Mouse (Mus musculus) heart, embryonic 11.5 days (tissue): ENCODE measurements around the gene Zw10. TPM values are rescaled to one million over a fixed set of nuclear protein-coding genes. Genes with fewer than 3 reads are reported as not detected.

Experiments used
- ATAC-seq: fragments of 200-750 bp; cut with Nextera tagmentation; replicated peaks from 2 replicates; pipeline ENCODE4 v1.8.0; 2017; ENCODE audit warnings: moderate library complexity; ENCODE audit not compliant: insufficient number of reproducible peaks, low FRiP score, low TSS enrichment
- H3K27ac ChIP-seq: fragments of 300-500 bp; sonication (generic); 2 replicates; pipeline ENCODE4 v1.5.1; 2014; ENCODE audit warnings: mild to moderate bottlenecking, low read depth, low read length
- H3K27me3 ChIP-seq: fragments of 300-500 bp; sonication (generic); 2 replicates; pipeline ENCODE4 v1.6.1; 2014; ENCODE audit warnings: mild to moderate bottlenecking, low read length, mixed read lengths; ENCODE audit not compliant: control insufficient read depth, insufficient read depth
- H3K36me3 ChIP-seq: fragments of 300-500 bp; sonication (generic); 2 replicates; pipeline ENCODE4 v1.6.1; 2014; ENCODE audit warnings: mild to moderate bottlenecking, low read length, moderate library complexity, mixed read lengths; ENCODE audit not compliant: control insufficient read depth, insufficient read depth
- H3K4me1 ChIP-seq: fragments of 300-500 bp; sonication (generic); 2 replicates; pipeline ENCODE4 v1.6.1; 2014; ENCODE audit warnings: low read length; ENCODE audit not compliant: control insufficient read depth, insufficient read depth
- H3K4me2 ChIP-seq: fragments of 300-500 bp; sonication (generic); 2 replicates; pipeline ENCODE4 v1.6.1; 2014; ENCODE audit warnings: mild to moderate bottlenecking, moderate library complexity
- H3K4me3 ChIP-seq: fragments of 300-500 bp; sonication (generic); 2 replicates; pipeline ENCODE4 v1.5.1; 2014; ENCODE audit warnings: low read depth, low read length
- H3K9ac ChIP-seq: fragments of 300-500 bp; sonication (generic); 2 replicates; pipeline ENCODE4 v1.6.1; 2014; ENCODE audit warnings: mild to moderate bottlenecking, low read depth, low read length, moderate library complexity
- H3K9me3 ChIP-seq: fragments of 300-500 bp; sonication (generic); replicated peaks from 2 replicates; pipeline ENCODE4 v1.6.1; 2016; ENCODE audit warnings: low read length; ENCODE audit not compliant: control insufficient read depth
- WGBS: fragments of 180-500 bp; shearing (Covaris S2); extraction: QIAGEN DNeasy Blood & Tissue Kit; methylation state at CpG from one replicate; pipeline ENCODE4 v1.1.7; 2014; ENCODE audit not compliant: insufficient replicate concordance; 5-methylcytosine and 5-hydroxymethylcytosine counted together
- polyA plus RNA-seq: library from polyadenylated mRNA; unstranded; fragments of >200 nt; fragmentation: Nextera tagmentation; extraction: Ambion mirVana; gene quantifications from 2 replicates; pipeline ENCODE4 v1.2.1, GENCODE M21; 2014

Gene Zw10
- polyA plus RNA-seq, 1 experiment from 2014 or later = 33.1 TPM

- H3K4me3 ChIP-seq = no peak overlapping the region
- H3K4me2 ChIP-seq = no peak overlapping the region
- no peaks in the 10 kb centered on the region for H3K27me3 ChIP-seq
- no peaks in the 10 kb centered on the region for H3K9me3 ChIP-seq
- H3K9ac ChIP-seq = no peak overlapping the region
- no peak overlapping the region for H3K27ac ChIP-seq
- WGBS = 89% methylated on average over 3 of the region's 3 CpGs
- peaks cover 29% of the 10 kb centered on the region for H3K36me3 ChIP-seq
- no peaks in the 10 kb centered on the region for H3K4me1 ChIP-seq
- ATAC-seq = no peak
Observed at GRCm38 (mm10) chr9:49076847-49077246, 21.4 kb downstream of the Zw10 start.

- Histone ChIP-seq H3K27me3 (no peaks in the 10 kb centered on the region), H3K36me3 (peaks cover 19% of the 10 kb centered on the region), H3K27ac (no peak within 1 kb of the TSS), H3K9ac (no peak within 1 kb of the TSS), H3K4me2 (no peak within 1 kb of the TSS), H3K9me3 (no peaks in the 10 kb centered on the region), H3K4me3 (no peak within 1 kb of the TSS), H3K4me1 (no peaks in the 10 kb centered on the region)
- no peak for ATAC-seq
- WGBS = 68% methylated on average over 5 of the region's 5 CpGs
Observed at GRCm38 (mm10) chr9:49081107-49081506, 25.7 kb downstream of the Zw10 start, which contains the start of gene Tmprss5. Tmprss5 (plus strand) TSS chr9:49081260.

DNA sequence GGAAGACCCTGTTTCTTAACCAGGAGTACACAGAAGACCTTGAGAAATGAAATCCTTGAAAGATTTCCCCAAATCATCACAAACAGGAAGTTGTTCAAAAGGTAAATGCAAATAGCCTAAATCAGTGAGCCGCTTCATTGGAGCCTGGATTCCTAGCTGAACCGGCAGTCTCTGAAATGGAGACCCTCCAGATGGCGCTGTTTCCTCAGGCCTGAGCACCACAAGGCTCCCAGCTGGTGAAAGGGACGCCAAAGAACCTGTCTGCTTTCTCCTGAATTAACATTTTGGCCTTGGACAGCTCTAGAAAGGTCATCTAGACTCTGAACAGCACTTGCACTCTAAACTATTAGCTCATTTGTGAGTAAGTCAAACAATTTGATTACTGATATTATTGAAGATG lies 26.1 kb downstream of the Zw10 start:
- Histone ChIP-seq H3K4me2 (no peak overlapping the region), H3K27me3 (no peaks in the 10 kb centered on the region), H3K4me3 (no peak overlapping the region), H3K36me3 (peaks cover 19% of the 10 kb centered on the region), H3K27ac (no peak overlapping the region), H3K9me3 (no peaks in the 10 kb centered on the region), H3K4me1 (no peaks in the 10 kb centered on the region), H3K9ac (no peak overlapping the region)
- WGBS = 14% methylated on average over 4 of the region's 4 CpGs
- ATAC-seq = no peak

GRCm38 (mm10) chr9:49087317-49087716 lies 31.9 kb downstream of the Zw10 start:
- no peak for ATAC-seq
- no peak overlapping the region for H3K4me2 ChIP-seq
- H3K4me3 ChIP-seq = no peak overlapping the region
- no peak overlapping the region for H3K9ac ChIP-seq
- 67% methylated on average over 11 of the region's 11 CpGs for WGBS
- H3K4me1 ChIP-seq = no peaks in the 10 kb centered on the region
- no peaks in the 10 kb centered on the region for H3K27me3 ChIP-seq
- H3K36me3 ChIP-seq = no peaks in the 10 kb centered on the region
- H3K27ac ChIP-seq = no peak overlapping the region
- H3K9me3 ChIP-seq = no peaks in the 10 kb centered on the region

DNA sequence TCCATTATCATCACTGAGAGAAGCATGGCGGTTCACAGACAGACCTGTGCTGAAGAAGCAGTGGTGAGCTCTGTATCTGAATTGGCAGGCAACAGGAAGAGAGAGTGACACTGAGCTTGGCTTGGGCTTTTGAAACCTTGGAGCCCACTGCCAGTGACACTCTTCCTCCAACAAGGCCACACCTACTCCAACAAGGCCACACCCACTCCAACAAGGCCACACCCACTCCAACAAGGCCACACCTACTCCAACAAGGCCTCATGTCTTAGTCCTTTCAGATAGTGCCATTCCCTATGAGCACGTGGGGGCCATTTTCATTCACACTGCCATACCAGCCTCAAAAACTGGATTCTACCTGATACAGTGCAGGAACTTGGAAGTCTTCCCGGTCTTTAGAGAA lies 43.5 kb downstream of the Zw10 start:
- H3K27me3 ChIP-seq = no peaks in the 10 kb centered on the region
- no peak overlapping the region for H3K27ac ChIP-seq
- 91% methylated on average over 3 of the region's 3 CpGs for WGBS
- H3K9ac ChIP-seq = no peak overlapping the region
- H3K9me3 ChIP-seq = no peaks in the 10 kb centered on the region
- ATAC-seq = no peak
- H3K36me3 ChIP-seq = no peaks in the 10 kb centered on the region
- H3K4me1 ChIP-seq = no peaks in the 10 kb centered on the region
- H3K4me3 ChIP-seq = no peak overlapping the region
- H3K4me2 ChIP-seq = no peak overlapping the region

DNA sequence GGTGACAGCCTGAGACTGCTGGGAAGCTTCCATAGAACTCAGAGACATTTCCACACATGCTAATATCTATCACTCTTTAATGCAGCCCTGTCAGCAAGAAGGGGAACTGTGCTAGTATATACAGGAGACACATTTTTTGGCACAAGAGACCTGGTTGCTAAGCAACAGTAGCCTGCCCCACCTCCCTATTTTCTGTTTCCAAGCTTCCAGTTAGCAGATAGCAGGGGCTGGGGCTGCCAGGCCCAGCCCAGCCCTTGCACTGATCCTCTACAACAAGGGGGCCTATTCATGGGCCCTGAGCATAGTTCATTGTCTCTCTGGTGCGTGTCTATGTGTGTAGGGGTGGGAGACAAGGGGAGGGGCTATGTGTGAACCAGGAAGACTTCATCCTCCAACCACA lies 46.9 kb downstream of the Zw10 start:
- ATAC-seq = peak; percentile 26; the same call in 1 of the 2 replicates

GRCm38 (mm10) chr9:49109101-49109500 lies 53.7 kb downstream of the Zw10 start:
- WGBS = 59% methylated on average over 7 of the region's 7 CpGs
- H3K4me3 ChIP-seq = no peak overlapping the region
- H3K9me3 ChIP-seq = no peaks in the 10 kb centered on the region
- no peak for ATAC-seq
- no peak overlapping the region for H3K9ac ChIP-seq
- H3K27me3 ChIP-seq = no peaks in the 10 kb centered on the region
- H3K27ac ChIP-seq = no peak overlapping the region
- H3K4me2 ChIP-seq = no peak overlapping the region
- H3K36me3 ChIP-seq = no peaks in the 10 kb centered on the region
- H3K4me1 ChIP-seq = no peaks in the 10 kb centered on the region

More for the DNA sequence above, 46.9 kb downstream of the Zw10 start:
- no peaks in the 10 kb centered on the region for H3K9me3 ChIP-seq
- H3K36me3 ChIP-seq = no peaks in the 10 kb centered on the region
- WGBS = 46% methylated on average over 1 of the region's 1 CpGs
- H3K27me3 ChIP-seq = no peaks in the 10 kb centered on the region
- H3K4me3 ChIP-seq = no peak overlapping the region
- no peaks in the 10 kb centered on the region for H3K4me1 ChIP-seq
- no peak overlapping the region for H3K4me2 ChIP-seq
- no peak overlapping the region for H3K9ac ChIP-seq
- no peak overlapping the region for H3K27ac ChIP-seq

DNA sequence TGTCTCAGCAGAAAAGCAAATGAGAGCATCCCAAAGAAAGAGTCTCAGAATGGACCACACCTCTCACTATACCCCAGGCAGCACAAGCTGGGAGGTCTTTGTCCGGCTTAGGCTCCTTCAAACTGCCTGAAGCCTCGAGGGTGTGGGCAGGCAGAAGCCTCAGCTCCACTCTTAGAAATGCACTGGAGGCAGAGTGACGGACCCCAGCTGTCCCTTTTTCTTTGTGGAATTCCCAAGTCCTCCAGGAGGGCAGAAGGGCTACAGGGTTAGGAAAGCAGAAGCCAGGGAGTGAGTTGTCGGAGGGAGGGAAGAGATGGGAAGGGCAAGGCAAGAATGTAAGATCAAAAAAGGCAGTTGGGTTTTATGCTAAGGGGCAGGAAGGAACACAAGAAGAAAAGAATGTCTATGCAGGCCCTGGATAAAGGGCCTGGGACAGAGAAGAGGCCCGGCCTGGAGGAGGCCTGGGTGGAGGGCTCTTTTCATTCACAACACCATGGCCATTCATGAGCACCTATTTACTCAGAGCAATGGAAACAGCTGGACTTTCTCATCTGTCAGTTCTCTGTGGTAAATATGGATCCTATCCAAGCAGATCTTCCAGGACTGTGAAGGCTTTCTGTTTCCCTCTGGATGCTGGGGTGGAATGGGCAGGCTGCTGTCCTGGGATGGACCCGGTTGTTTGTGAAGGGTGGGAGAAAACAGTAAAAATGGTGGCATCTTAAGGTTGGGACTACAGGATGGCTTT lies 55.2 kb downstream of the Zw10 start:
- 43% methylated on average over 6 of the region's 6 CpGs for WGBS
- H3K9ac ChIP-seq = no peak overlapping the region
- H3K27ac ChIP-seq = no peak overlapping the region
- H3K36me3 ChIP-seq = no peaks in the 10 kb centered on the region
- no peaks in the 10 kb centered on the region for H3K9me3 ChIP-seq
- ATAC-seq = no peak
- H3K4me2 ChIP-seq = no peak overlapping the region
- no peak overlapping the region for H3K4me3 ChIP-seq
- H3K27me3 ChIP-seq = no peaks in the 10 kb centered on the region
- H3K4me1 ChIP-seq = no peaks in the 10 kb centered on the region

- Histone ChIP-seq H3K9ac (no peak overlapping the region), H3K36me3 (no peaks in the 10 kb centered on the region), H3K27ac (no peak overlapping the region), H3K4me1 (no peaks in the 10 kb centered on the region), H3K27me3 (no peaks in the 10 kb centered on the region), H3K4me2 (no peak overlapping the region), H3K4me3 (no peak overlapping the region), H3K9me3 (no peaks in the 10 kb centered on the region)
- 62% methylated on average over 5 of the region's 5 CpGs for WGBS
- no peak for ATAC-seq
Observed at GRCm38 (mm10) chr9:49111296-49111695, 55.9 kb downstream of the Zw10 start.
